Comparison of ENCODE assay signal across 16 mouse cellular contexts in genomic region chr16:8741110-8741509, GRCm38 (mm10). TPM values are rescaled to one million over a fixed set of nuclear protein-coding genes. Genes with fewer than 3 reads are reported as not detected.
DNase-seq lines count a peak whose midpoint lies in the region; ATAC-seq and TF ChIP-seq lines count a peak whose summit lies in the region.
"Had no signal": no experiment of that assay in that cellular context is flagged by ENCODE, and none has a peak within 500 bp of the region (broad histone marks: within the 10 kb centered on the region; RNA-seq: fewer than 3 reads in every experiment).

No protein-coding gene starts in this region.

- no peak overlapping the region for H3K4me2 ChIP-seq in liver, embryonic 12.5 days
- no peak overlapping the region for H3K4me2 ChIP-seq in heart, embryonic 11.5 days
- H3K4me2 ChIP-seq: embryonic facial prominence, embryonic 12.5 days; kidney, embryonic 15.5 days; midbrain, embryonic 12.5 days; neural tube, embryonic 12.5 days had no signal

- H3K9me3 ChIP-seq in liver, embryonic 12.5 days (replicated peaks) = no peaks in the 10 kb centered on the region
- no peaks in the 10 kb centered on the region for H3K9me3 ChIP-seq in heart, embryonic 11.5 days (replicated peaks; ENCODE audit: control insufficient read depth, low read length)
- H3K9me3 ChIP-seq: embryonic facial prominence, embryonic 12.5 days; kidney, embryonic 15.5 days; midbrain, embryonic 12.5 days; neural tube, embryonic 12.5 days had no signal

- TF ChIP-seq POLR2A in thymus, adult 2 months (IDR thresholded peaks at IDR 0.05; ENCODE audit: control insufficient read depth, extremely low read depth, insufficient read depth, low read length, poor library complexity) = no peak

- H3K4me3 ChIP-seq in thymus, adult 2 months (ENCODE audit: control insufficient read depth, insufficient read depth, low read length) = no peak overlapping the region
- no peak overlapping the region for H3K4me3 ChIP-seq in liver, embryonic 12.5 days
- no peak overlapping the region for H3K4me3 ChIP-seq in heart, embryonic 11.5 days (ENCODE audit: low read depth, low read length)
- H3K4me3 ChIP-seq: embryonic facial prominence, embryonic 12.5 days; kidney, embryonic 15.5 days; midbrain, embryonic 12.5 days; neural tube, embryonic 12.5 days had no signal

- DNase-seq in CD4-positive, CD25-positive, alpha-beta regulatory T cell, adult 2 months (ENCODE audit: low read depth, low spot score) = peak; percentile 38
- peak; percentile 32 for DNase-seq in thymus, postnatal 0 days (ENCODE audit: low spot score)
- no peak for DNase-seq in thymus, adult 2 months
- peak; percentile 42 for DNase-seq in splenic B cell, adult 2 months (ENCODE audit: low read depth, low spot score)
- no peak for DNase-seq in heart, postnatal 14 days
- DNase-seq: adrenal gland, postnatal 14 days; cerebellum, postnatal 36 days; layer of hippocampus, adult 9-11 months had no signal

- H3K9ac ChIP-seq in liver, embryonic 12.5 days = no peak overlapping the region
- H3K9ac ChIP-seq in heart, embryonic 11.5 days (ENCODE audit: low read depth, low read length) = no peak overlapping the region
- H3K9ac ChIP-seq: embryonic facial prominence, embryonic 12.5 days; kidney, embryonic 15.5 days; midbrain, embryonic 12.5 days; neural tube, embryonic 12.5 days had no signal

- no peak for TF ChIP-seq CTCF in thymus, adult 2 months (IDR thresholded peaks at IDR 0.05; ENCODE audit: borderline replicate concordance, control insufficient read depth, extremely low read depth, insufficient read depth, low read length, poor library complexity)

- WGBS in thymus, adult 2 months = 10% methylated on average over 1 of the region's 1 CpGs
- WGBS in liver, embryonic 12.5 days (ENCODE audit: insufficient replicate concordance) = 59% methylated on average over 1 of the region's 1 CpGs
- 72% methylated on average over 1 of the region's 1 CpGs for WGBS in heart, embryonic 11.5 days (ENCODE audit: insufficient replicate concordance)

- ATAC-seq in CD4-positive, CD25-positive, alpha-beta regulatory T cell, adult 4 months = no peak
- ATAC-seq in liver, embryonic 12.5 days = no peak
- ATAC-seq in heart, embryonic 11.5 days (replicated peaks; ENCODE audit: insufficient number of reproducible peaks, low FRiP score, low TSS enrichment) = no peak
- ATAC-seq: hindbrain, postnatal 0 days had no signal

- H3K27ac ChIP-seq in thymus, adult 2 months (ENCODE audit: control insufficient read depth, insufficient read depth, low read length) = no peak overlapping the region
- H3K27ac ChIP-seq in liver, embryonic 12.5 days = peak overlapping the region; percentile 59
- H3K27ac ChIP-seq in heart, embryonic 11.5 days (ENCODE audit: low read depth, low read length) = no peak overlapping the region
- H3K27ac ChIP-seq: embryonic facial prominence, embryonic 12.5 days; hindbrain, postnatal 0 days; kidney, embryonic 15.5 days; midbrain, embryonic 12.5 days; neural tube, embryonic 12.5 days had no signal

- peaks cover 37% of the 10 kb centered on the region for H3K4me1 ChIP-seq in thymus, adult 2 months (replicated peaks; ENCODE audit: control insufficient read depth, insufficient read depth, low read length)
- H3K4me1 ChIP-seq in liver, embryonic 12.5 days = peaks cover 60% of the 10 kb centered on the region
- H3K4me1 ChIP-seq in heart, embryonic 11.5 days (ENCODE audit: control insufficient read depth, insufficient read depth, low read length) = peaks cover 11% of the 10 kb centered on the region

- H3K27me3 ChIP-seq in thymus, adult 2 months (ENCODE audit: control insufficient read depth, insufficient read depth, low read length) = no peaks in the 10 kb centered on the region
- H3K27me3 ChIP-seq in liver, embryonic 12.5 days (replicated peaks) = no peaks in the 10 kb centered on the region
- no peaks in the 10 kb centered on the region for H3K27me3 ChIP-seq in splenic B cell, adult 2 months (ENCODE audit: control insufficient read depth, insufficient read depth, low read length, poor library complexity, severe bottlenecking)
- no peaks in the 10 kb centered on the region for H3K27me3 ChIP-seq in heart, embryonic 11.5 days (ENCODE audit: control insufficient read depth, insufficient read depth, low read length)
- H3K27me3 ChIP-seq: embryonic facial prominence, embryonic 12.5 days; kidney, embryonic 15.5 days; midbrain, embryonic 12.5 days; neural tube, embryonic 12.5 days had no signal

- intact Hi-C loops in heart, postnatal 14 days (cut with DNase I) = loop anchor here (2.0 kb wide), 1 partner anchor 88 kb away; no protein-coding TSS in a partner anchor

- H3K36me3 ChIP-seq in thymus, adult 2 months (ENCODE audit: control insufficient read depth, insufficient read depth, low read length) = no peaks in the 10 kb centered on the region
- 0 out of 2 replicates have a peak, but pooled peaks cover 3% of the 10 kb centered on the region for H3K36me3 ChIP-seq in liver, embryonic 12.5 days
- no peaks in the 10 kb centered on the region for H3K36me3 ChIP-seq in splenic B cell, adult 2 months (ENCODE audit: control insufficient read depth, insufficient read depth, low read length, poor library complexity, severe bottlenecking)
- H3K36me3 ChIP-seq in heart, embryonic 11.5 days (ENCODE audit: control insufficient read depth, insufficient read depth, low read length) = no peaks in the 10 kb centered on the region
- H3K36me3 ChIP-seq: embryonic facial prominence, embryonic 12.5 days; kidney, embryonic 15.5 days; midbrain, embryonic 12.5 days; neural tube, embryonic 12.5 days had no signal

RNA-seq across cellular contexts. Expression of gene Usp7, which starts 51.0 kb away (rescaled TPM):
- 10 to 100 TPM; 39.2 to 51.8 TPM for polyA plus RNA-seq in CD4-positive, CD25-positive, alpha-beta regulatory T cell, adult 4 months (2017; shearing (Covaris generic))
- 43.0 and 50.3 TPM in 2 replicates for polyA plus RNA-seq in thymus, postnatal 0 days (2015; fragmentation: Nextera tagmentation; extraction: Ambion mirVana)
- polyA plus RNA-seq in thymus, adult 2 months (2012; rRNA removed) = 81.7 and 94.8 TPM in 2 replicates
- polyA plus RNA-seq in liver, embryonic 12.5 days (2016; fragmentation: Nextera tagmentation; extraction: Ambion mirVana) = 32.9 and 33.5 TPM in 2 replicates
- polyA plus RNA-seq in heart, embryonic 11.5 days (2014; fragmentation: Nextera tagmentation; extraction: Ambion mirVana) = 20.6 and 31.9 TPM in 2 replicates
- 10 to 100 TPM; 61.9 to 65.0 TPM for total RNA-seq in heart, postnatal 14 days (2021)

Comparison
In these comparisons a context has a peak if more than half of its experiments do, and no peak if none do; other contexts are left out.
1. DNase-seq: peak in CD4-positive, CD25-positive, alpha-beta regulatory T cell, adult 2 months (single experiment), thymus, postnatal 0 days (single experiment) and splenic B cell, adult 2 months (single experiment); none in thymus, adult 2 months (single experiment) and heart, postnatal 14 days (0 of 2).